Mouse (Mus musculus): Measurements from ENCODE around the gene Ptprj. TPM values are rescaled to one million over a fixed set of nuclear protein-coding genes. Genes with fewer than 3 reads are reported as not detected.

Ptprj gene
- polyA plus RNA-seq, 1 experiment from 2014 or later: 2.7 TPM

DNA sequence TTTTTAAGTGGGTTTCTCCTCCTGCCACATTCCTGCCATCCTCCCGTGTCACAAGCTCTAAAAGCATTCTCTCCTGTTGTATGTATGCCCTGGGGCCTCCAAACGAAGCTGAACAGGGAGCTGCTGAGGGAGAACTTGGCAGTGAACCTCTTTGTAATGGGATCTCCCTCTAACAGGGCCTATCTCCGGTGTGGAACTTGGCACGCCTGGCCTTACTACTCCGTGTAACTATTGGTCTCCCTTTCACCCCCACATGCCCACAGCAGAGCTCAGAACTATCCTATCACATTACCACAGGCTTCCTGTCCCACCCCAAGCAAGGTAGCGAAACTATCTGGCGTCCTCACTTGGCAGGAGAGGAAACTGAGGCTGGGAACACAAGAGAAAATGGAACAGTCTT is 14.4 kb downstream of the Ptprj start:
- DNase-seq (ENCODE audit: low spot score): no peak
- H3K9me3 ChIP-seq: no peaks in the 10 kb centered on the region
- H3K4me3 ChIP-seq: no peak overlapping the region
- H3K36me3 ChIP-seq (replicated peaks): no peaks in the 10 kb centered on the region
- H3K27ac ChIP-seq (replicated peaks): no peak overlapping the region
- peaks cover 19% of the 10 kb centered on the region for H3K4me1 ChIP-seq
- no peaks in the 10 kb centered on the region for H3K27me3 ChIP-seq (replicated peaks; ENCODE audit: low read depth, poor library complexity, severe bottlenecking)
- 66% methylated on average over 7 of the region's 7 CpGs for WGBS

DNA sequence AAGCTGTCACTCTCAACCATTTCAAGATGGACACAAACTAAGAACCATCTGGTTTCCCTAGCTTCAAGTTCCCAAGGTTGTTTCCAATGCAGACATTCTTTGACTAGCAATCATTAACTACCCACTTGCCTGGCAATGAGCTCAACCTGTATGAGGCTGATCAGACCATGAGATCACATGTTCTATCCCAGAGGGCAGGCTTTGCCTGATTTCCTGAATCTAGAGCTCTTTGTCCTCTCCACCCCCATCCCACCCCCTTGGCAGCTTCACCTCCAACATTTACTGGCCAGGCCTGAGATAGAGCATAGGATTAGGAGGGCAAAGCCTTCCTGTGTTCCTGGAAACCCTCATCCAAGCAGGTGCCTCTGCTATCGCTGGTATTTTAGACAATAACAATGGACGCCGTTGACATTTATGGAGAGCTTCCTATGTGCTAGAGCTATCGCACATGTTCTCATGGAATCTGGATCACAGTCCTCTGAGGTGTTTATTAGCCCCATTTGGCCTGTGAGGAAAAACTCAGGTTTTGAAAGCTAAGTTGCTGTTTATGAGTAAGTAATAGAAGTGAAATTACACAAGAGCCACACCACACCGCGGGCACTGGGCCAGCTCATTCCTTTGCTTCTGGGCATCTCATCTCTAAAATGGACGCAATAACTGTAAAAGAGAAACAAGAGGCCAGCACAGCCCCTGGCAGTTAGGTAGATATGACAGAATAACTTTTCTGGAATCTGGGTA is 15.1 kb downstream of the Ptprj start:
- no peaks in the 10 kb centered on the region for H3K9me3 ChIP-seq
- WGBS: 94% methylated on average over 7 of the region's 7 CpGs
- DNase-seq (ENCODE audit: low spot score): no peak
- no peak overlapping the region for H3K4me3 ChIP-seq
- no peak overlapping the region for H3K27ac ChIP-seq (replicated peaks)
- peaks cover 25% of the 10 kb centered on the region for H3K4me1 ChIP-seq
- H3K36me3 ChIP-seq (replicated peaks): no peaks in the 10 kb centered on the region
- no peaks in the 10 kb centered on the region for H3K27me3 ChIP-seq (replicated peaks; ENCODE audit: low read depth, poor library complexity, severe bottlenecking)

DNA sequence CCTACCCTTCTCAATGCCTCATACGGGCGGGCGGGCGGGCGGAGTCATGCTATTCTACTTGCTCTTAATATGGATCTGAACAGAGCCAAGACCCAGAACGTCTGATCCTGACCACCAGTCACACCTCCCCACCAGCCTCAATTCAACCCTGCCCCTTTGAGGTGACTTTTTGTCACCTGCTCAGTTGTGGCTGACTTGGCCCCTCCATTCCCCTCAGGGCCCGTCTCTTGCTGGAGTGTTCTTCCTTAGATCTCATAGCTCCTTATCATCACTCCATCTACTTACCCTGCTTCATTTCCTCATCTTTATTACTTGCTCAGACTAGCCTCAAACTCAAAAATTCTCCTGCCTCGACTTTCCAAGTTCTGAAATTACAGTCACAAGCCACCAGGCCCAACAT is 15.9 kb downstream of the Ptprj start:
- Histone ChIP-seq H3K27ac (replicated peaks) (no peak overlapping the region), H3K27me3 (replicated peaks; ENCODE audit: low read depth, poor library complexity, severe bottlenecking) (no peaks in the 10 kb centered on the region), H3K9me3 (no peaks in the 10 kb centered on the region), H3K4me1 (peaks cover 29% of the 10 kb centered on the region), H3K36me3 (replicated peaks) (no peaks in the 10 kb centered on the region), H3K4me3 (no peak overlapping the region)
- no peak for DNase-seq (ENCODE audit: low spot score)
- 87% methylated on average over 8 of the region's 8 CpGs for WGBS

DNA sequence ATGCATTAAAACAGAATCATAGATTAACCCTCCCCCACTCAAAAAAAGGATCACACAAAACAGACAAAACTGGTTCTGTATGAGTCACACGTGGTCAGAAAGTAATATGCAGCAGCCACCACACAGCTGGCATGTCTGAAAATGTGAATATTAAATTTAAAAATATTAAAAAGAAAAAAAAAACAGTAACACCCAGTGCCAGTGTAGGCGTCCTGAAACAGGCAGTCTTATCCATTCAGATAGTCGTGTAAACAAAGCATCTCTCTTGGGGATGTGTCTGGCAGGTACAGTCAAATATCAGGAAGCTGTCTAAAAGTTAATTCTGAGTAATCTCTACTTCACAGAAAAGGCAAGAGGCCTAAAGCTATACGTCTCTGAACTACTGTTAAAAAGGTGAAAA is 17.3 kb downstream of the Ptprj start:
- DNase-seq (ENCODE audit: low spot score): no peak
- H3K36me3 ChIP-seq (replicated peaks): no peaks in the 10 kb centered on the region
- no peaks in the 10 kb centered on the region for H3K9me3 ChIP-seq
- peaks cover 29% of the 10 kb centered on the region for H3K4me1 ChIP-seq
- H3K4me3 ChIP-seq: no peak overlapping the region
- no peak overlapping the region for H3K27ac ChIP-seq (replicated peaks)
- WGBS: 80% methylated on average over 4 of the region's 4 CpGs
- no peaks in the 10 kb centered on the region for H3K27me3 ChIP-seq (replicated peaks; ENCODE audit: low read depth, poor library complexity, severe bottlenecking)

DNA sequence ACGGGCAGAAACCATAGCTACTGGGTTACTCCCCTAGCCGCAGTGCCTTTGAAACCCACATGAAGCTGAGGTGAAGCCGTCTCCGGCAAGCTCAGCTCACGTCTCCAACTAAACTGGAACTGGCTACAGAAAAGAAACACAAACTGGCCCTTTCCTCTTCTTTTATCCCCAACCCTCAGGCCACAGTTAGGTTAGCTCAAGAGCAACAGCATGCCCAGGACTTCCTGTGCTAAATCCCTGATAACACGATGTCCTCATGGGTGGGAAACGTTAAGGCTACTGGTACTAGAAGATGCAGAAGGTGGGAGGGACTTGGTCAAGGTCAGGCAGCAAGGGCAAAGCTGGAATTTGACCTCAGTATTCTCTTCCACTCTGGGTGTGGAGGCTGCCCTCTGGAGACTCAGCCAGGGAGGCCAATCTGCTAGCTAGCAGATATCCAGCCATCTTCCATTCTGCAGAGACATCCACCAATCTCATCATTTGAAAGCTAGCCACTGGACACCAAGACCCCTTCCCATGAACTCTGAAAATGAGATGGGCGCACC is 18.2 kb downstream of the Ptprj start:
- no peak overlapping the region for H3K4me3 ChIP-seq
- 0 out of 2 replicates have a peak overlapping the region, but pooled peaks have one; percentile 16 for H3K27ac ChIP-seq (replicated peaks)
- peaks cover 29% of the 10 kb centered on the region for H3K4me1 ChIP-seq
- no peaks in the 10 kb centered on the region for H3K9me3 ChIP-seq
- DNase-seq (ENCODE audit: low spot score): no peak
- WGBS: 69% methylated on average over 8 of the region's 8 CpGs
- no peaks in the 10 kb centered on the region for H3K36me3 ChIP-seq (replicated peaks)
- no peaks in the 10 kb centered on the region for H3K27me3 ChIP-seq (replicated peaks; ENCODE audit: low read depth, poor library complexity, severe bottlenecking)

DNA sequence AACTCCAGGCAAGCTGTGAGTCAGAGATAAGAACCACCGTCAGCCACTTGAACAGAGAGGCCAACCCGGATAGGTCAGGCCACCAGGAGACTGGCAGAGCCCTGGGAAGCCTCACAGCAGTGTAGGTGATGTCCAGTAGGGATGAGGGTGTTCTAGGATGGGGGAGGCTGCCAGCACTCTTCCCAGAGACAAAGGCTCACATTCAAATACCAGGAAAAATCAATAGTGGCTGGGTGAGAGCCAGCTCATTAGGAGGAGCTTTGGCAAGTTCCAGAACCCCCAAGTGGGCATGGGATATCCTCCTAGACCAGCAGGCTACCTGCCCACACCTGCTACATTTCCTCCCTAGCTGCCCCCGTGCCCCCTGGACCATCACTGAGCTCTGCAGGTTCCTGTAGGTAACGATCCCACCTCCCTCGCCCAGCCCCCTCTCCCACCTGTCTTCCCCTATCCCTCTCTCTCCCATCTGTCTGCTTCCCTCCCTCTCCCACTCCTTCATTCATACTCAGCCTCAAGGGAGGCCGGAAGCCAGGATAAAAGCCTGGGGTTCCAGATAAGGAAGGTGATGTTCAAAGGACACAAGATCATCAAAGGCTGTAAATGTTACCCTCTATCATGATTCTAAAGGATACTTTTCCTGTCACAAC is 20.1 kb downstream of the Ptprj start:
- peak overlapping the region; percentile 2 for H3K27ac ChIP-seq (replicated peaks)
- WGBS: 74% methylated on average over 6 of the region's 6 CpGs

DNA sequence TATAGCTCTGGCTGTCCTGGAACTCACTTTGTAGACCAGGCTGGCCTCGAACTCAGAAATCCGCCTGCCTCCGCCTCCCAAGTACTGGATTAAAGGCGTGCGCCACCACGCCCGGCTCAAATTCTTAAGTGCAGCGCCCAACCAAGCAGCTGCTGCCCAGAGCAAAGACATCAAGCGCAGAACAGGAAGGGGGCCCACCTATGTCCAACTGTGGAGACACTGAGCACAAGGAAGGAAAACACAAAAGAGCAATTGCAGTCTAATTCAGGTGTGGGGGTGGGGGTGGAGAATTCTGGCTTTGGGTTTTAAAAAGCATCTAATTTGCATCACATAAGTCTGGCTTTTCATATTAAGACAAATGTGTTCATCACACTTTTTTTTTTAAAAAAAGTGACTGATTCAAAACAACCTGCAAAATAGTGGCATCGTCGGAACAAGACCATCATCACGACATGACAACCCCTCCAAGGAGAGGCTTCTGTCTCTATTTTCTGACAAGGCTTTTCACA is 20.7 kb downstream of the Ptprj start:
- DNase-seq (ENCODE audit: low spot score): no peak
- no peak overlapping the region; the same call in 1 of the 2 replicates for H3K27ac ChIP-seq (replicated peaks)
- 89% methylated on average over 12 of the region's 12 CpGs for WGBS
- H3K27me3 ChIP-seq (replicated peaks; ENCODE audit: low read depth, poor library complexity, severe bottlenecking): no peaks in the 10 kb centered on the region
- no peaks in the 10 kb centered on the region for H3K36me3 ChIP-seq (replicated peaks)
- H3K9me3 ChIP-seq: no peaks in the 10 kb centered on the region
- no peak overlapping the region for H3K4me3 ChIP-seq
- H3K4me1 ChIP-seq: peaks cover 24% of the 10 kb centered on the region

More for the DNA sequence above, 20.1 kb downstream of the Ptprj start:
- no peaks in the 10 kb centered on the region for H3K9me3 ChIP-seq
- no peak for DNase-seq (ENCODE audit: low spot score)
- peaks cover 24% of the 10 kb centered on the region for H3K4me1 ChIP-seq
- no peaks in the 10 kb centered on the region for H3K36me3 ChIP-seq (replicated peaks)
- no peak overlapping the region for H3K4me3 ChIP-seq
- H3K27me3 ChIP-seq (replicated peaks; ENCODE audit: low read depth, poor library complexity, severe bottlenecking): no peaks in the 10 kb centered on the region

DNA sequence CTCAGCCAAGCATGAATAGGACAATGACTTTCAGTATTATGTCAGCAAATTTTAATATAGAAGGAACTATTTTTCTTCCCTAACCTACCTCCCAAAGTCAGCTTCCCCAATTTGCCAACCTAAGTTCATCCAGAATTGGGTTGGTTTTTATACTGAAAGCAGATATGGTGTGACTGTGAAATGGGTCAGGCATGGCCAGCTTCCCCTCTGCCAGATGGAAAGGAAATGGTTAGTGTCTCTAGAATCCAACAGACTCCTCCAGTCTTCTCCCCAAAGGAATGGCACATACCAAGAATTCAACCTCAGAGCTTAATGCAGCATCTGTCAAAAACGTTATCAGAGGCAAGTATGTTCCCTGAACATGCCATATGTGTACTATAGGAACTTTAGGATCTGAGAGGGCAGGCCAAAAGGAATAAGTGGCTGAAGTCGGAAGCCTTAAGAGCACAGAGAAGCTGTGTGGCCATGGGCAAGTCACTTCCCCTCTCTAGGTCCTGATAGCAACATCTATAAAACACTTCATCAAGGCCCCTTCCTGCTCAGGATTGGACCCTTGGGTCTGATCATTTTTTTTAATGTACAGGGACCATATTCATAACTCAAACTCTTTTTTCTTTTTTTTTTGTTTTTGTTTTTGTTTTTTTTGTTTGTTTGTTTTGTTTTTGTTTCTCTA is 21.3 kb downstream of the Ptprj start:
- no peaks in the 10 kb centered on the region for H3K27me3 ChIP-seq (replicated peaks; ENCODE audit: low read depth, poor library complexity, severe bottlenecking)
- H3K4me3 ChIP-seq: no peak overlapping the region
- peaks cover 24% of the 10 kb centered on the region for H3K4me1 ChIP-seq
- H3K9me3 ChIP-seq: no peaks in the 10 kb centered on the region
- H3K36me3 ChIP-seq (replicated peaks): no peaks in the 10 kb centered on the region
- H3K27ac ChIP-seq (replicated peaks): no peak overlapping the region
- 74% methylated on average over 2 of the region's 2 CpGs for WGBS
- DNase-seq (ENCODE audit: low spot score): no peak

DNA sequence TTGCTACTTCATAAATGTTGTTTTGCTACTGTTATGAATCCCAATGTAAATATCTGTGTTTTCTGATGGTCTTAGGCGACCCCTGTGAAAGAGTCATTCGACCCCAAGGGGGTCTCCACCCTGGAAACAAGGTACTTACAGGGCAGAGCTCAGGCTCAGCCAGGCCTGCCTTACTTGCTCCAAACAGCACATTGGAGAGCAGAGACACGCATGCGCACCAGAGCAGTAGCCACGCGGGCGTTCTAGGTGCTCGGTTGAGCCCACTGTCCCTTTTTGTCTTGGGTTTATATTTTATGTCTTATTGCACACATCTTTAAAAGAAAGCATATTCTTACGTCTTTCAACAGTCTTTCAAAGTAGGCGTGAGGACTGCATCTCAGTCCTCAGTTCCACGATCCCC is 22.1 kb downstream of the Ptprj start:
- H3K36me3 ChIP-seq (replicated peaks): no peaks in the 10 kb centered on the region
- 90% methylated on average over 11 of the region's 11 CpGs for WGBS
- DNase-seq (ENCODE audit: low spot score): no peak
- H3K27me3 ChIP-seq (replicated peaks; ENCODE audit: low read depth, poor library complexity, severe bottlenecking): no peaks in the 10 kb centered on the region
- H3K4me1 ChIP-seq: peaks cover 24% of the 10 kb centered on the region
- no peak overlapping the region for H3K27ac ChIP-seq (replicated peaks)
- no peaks in the 10 kb centered on the region for H3K9me3 ChIP-seq
- H3K4me3 ChIP-seq: no peak overlapping the region

DNA sequence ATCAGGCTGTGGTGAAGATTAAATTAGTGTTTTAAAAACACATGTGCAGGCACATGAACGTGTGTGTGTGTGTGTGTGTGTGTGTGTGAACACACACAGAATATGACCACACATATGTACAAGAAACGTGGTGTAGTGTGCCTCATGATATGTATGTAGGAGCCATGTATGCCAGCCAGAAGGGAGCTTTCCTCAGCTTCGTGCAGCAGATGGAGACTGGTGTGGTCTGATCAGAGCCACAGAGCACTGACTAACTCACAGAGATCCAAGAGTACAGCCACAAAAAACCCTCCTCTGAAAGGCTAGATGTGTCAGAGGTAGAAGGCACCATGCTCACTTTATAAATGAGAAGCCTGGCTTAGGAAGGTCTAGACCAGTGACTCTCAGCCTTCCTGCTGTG is 22.5 kb downstream of the Ptprj start:
- Histone ChIP-seq H3K27ac (replicated peaks) (no peak overlapping the region), H3K9me3 (no peaks in the 10 kb centered on the region), H3K36me3 (replicated peaks) (no peaks in the 10 kb centered on the region), H3K27me3 (replicated peaks; ENCODE audit: low read depth, poor library complexity, severe bottlenecking) (no peaks in the 10 kb centered on the region), H3K4me1 (peaks cover 24% of the 10 kb centered on the region), H3K4me3 (no peak overlapping the region)
- DNase-seq (ENCODE audit: low spot score): no peak
- WGBS: 82% methylated on average over 3 of the region's 3 CpGs

DNA sequence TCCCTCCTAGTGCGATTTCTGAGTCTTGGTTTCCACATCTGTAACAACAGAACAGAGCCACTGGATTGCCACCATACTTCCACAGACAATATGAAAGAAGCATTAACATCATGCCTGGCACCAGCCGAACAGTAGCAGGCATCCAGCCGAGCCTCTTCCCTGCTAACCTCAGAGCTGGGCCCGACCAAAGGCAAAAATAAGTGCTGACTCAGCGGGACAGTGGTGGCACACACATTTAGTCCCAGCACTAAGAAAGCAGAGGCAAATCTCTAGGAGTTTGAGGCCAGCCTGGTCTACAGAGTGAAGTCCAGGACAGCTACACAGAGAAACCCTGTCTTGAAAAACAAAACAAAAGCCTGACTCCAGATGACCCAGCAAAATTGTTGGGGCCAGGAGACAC is 24.7 kb downstream of the Ptprj start:
- Histone ChIP-seq H3K27ac (replicated peaks) (no peak overlapping the region), H3K27me3 (replicated peaks; ENCODE audit: low read depth, poor library complexity, severe bottlenecking) (no peaks in the 10 kb centered on the region), H3K36me3 (replicated peaks) (no peaks in the 10 kb centered on the region), H3K4me1 (peaks cover 12% of the 10 kb centered on the region), H3K9me3 (no peaks in the 10 kb centered on the region), H3K4me3 (no peak overlapping the region)
- WGBS: 83% methylated on average over 5 of the region's 5 CpGs
- DNase-seq (ENCODE audit: low spot score): no peak

DNA sequence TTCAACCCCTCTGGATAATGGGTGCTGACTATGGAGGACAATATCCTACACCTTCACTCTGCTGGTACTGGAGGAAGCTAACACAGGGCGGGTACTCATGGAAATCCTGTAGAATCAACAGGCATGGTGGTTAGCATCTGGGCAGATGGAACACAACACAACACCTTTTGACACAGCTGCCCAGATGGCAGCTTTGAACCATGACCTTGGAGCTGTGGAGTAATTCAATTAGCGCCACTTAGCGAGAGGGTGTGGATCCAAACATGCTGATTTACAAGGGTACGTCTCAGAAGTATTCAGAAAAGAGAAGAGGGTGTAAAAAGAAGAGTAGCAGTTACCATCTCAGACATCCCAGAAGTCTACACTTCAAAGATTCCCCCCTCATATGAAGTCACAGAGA is 25.6 kb downstream of the Ptprj start:
- H3K9me3 ChIP-seq: no peaks in the 10 kb centered on the region
- DNase-seq (ENCODE audit: low spot score): no peak
- no peaks in the 10 kb centered on the region for H3K36me3 ChIP-seq (replicated peaks)
- peaks cover 4% of the 10 kb centered on the region for H3K4me1 ChIP-seq
- no peak overlapping the region for H3K4me3 ChIP-seq
- H3K27me3 ChIP-seq (replicated peaks; ENCODE audit: low read depth, poor library complexity, severe bottlenecking): no peaks in the 10 kb centered on the region
- 84% methylated on average over 4 of the region's 4 CpGs for WGBS
- no peak overlapping the region for H3K27ac ChIP-seq (replicated peaks)
